Mouse (Mus musculus): Measurements from ENCODE around the gene Prr3.
"Not testable (repeated sequence)": the region's sequence is repeated elsewhere in the genome, so short reads cannot be mapped to it uniquely, and the experiment has no call there.

Prr3 gene

GRCm38 (mm10) chr17:35937700-35938348 is 42.2 kb downstream of the Prr3 start:
- DNase-seq (ENCODE audit: low spot score): no peak

DNA sequence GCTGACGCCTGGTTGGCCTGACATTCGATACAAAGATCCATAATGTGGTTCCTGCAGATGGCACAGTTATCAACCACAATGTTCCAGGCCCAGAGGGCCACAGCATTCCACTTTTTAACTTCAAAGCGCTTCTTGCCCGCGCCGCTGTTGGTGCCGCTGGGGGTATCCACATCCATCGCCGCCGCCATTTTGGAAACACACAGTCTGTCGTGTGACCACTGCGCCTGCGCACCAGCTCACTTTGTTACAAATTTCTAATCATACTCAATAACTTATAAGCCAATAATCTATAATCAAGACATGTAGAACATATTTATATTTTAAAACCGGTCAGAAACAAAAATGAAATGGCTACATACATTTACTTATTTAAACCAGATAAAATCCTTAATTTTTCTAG is 44.3 kb downstream of the Prr3 start:
- DNase-seq (ENCODE audit: low spot score): not testable (repeated sequence)

DNA sequence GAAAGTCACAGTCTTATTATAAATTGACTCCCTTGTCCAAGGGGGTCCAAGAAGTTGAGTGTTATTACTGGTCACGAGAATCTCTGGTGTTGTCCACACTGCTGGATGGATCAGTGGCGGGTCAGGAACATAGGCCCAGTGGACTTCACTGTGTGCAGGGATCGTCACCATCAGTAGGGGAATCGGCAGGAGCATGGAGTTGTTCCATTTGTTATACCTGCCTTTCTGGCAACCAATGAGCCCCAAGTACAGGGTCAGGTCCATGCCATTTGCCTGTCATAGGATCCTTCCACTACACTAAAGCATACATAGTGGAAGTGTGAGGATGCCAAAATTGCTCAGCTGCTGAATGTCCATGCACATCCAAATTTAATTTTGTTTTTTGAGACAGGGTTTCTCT is 47.4 kb downstream of the Prr3 start:
- no peak for DNase-seq (ENCODE audit: low spot score)

DNA sequence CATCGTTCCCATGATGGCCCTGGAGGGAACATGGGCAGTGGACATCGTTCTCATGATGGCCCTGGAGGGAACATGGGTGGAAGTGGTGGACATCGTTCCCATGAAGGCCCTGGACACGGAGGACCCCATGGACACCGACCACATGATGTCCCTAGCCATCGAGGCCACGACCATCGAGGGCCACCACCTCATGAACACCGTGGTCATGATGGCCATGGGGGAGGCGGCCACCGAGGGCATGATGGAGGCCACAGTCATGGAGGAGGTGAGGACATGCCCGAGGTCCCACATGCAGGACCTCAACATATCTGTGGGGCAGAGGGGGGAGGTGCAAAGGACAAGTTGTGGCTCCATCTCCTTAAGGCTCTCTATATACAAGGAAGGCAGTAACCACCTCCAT is 49.4 kb downstream of the Prr3 start:
- DNase-seq (ENCODE audit: low spot score): no peak

DNA sequence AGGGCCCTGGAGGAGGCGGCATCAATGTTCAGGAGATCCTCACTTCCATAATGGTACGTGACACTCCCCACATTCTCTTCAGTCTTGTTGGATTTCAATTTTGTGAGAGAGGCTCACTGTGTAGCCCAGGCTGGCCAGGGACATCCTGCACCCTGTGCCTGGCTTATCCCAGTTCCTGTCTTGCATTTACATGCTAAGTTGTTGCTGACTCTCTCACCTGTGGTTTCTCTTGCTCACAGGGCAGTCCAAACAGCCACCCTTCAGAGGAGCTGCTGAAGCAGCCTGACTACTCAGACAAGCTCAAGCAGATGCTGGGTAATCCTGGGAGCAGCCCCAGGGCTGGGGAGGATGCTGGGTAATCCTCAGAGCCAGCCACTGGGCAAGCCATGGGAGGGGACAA is 50.5 kb downstream of the Prr3 start:
- no peak for DNase-seq (ENCODE audit: low spot score)

DNA sequence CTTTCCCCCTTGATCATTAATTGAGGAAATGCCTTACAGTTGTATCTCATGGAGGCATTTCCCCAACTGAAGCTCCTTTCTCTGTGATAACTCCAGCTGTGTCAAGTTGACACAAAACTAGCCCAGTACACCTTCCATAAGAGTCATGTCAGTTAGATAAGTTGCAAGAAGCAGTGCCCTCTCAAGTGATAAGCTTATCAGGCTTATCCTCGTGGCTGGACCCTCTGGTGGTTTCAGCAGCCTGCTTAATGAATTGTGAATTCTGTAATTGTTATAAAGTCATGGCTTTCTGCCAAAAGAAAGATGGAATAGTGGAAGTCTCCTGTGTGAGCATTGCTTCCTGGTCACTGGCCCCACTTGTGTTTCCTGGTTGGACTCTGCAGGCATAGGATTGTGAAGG is 52.6 kb downstream of the Prr3 start:
- no peak for DNase-seq (ENCODE audit: low spot score)

GRCm38 (mm10) chr17:35923281-35923680 is 56.8 kb downstream of the Prr3 start:
- no peak for DNase-seq (ENCODE audit: low spot score)

DNA sequence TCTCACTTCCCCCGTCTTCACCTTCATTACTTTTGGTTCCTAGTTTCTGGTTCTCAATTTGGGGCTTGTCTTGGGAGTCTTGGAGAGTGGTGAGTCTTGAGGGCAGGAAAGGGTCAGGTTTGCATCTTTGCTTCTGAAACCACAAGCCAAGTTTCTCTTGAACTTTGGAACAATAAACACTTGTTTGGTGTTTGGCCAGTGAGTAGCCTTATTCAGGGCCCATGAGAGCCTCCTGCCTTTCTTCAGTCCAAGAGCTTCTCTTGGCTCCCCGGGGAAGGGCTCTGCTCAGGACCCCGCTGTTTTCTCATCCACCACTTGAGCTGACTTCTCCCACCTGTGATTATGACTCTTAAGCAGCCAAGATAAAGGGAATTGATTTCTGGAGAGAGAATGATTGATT is 57.5 kb downstream of the Prr3 start:
- DNase-seq (ENCODE audit: low spot score): no peak
